Mouse (Mus musculus) megakaryocyte progenitor cell, adult 5-6 weeks (primary cell): Measurements from ENCODE around the gene Sh3pxd2a. TPM values are rescaled to one million over a fixed set of nuclear protein-coding genes. Genes with fewer than 3 reads are reported as not detected.
A peak's percentile ranks its signal among the peaks of the same experiment; 100 is the strongest.
"Not testable (repeated sequence)": the region's sequence is repeated elsewhere in the genome, so short reads cannot be mapped to it uniquely, and the experiment has no call there.

Experiments
- ATAC-seq: replicated peaks from 2 replicates; pipeline ENCODE4 v1.8.0; 2016; ENCODE audit warnings: mild to moderate bottlenecking, moderate TSS enrichment, inconsistent platforms; ENCODE audit not compliant: poor library complexity
- total RNA-seq, 2 experiments: library from RNA; stranded (forward) in 1 of 2; stranded (reverse) in 1 of 2; fragments of 157-497, 149-512 nt in 1 of 2; fragments of 200-1000 nt in 1 of 2; gene quantifications; 2 replicates each; pipeline versions ENCODE4 v1.2.3 to v1.2.4; 2015 to 2017

Gene Sh3pxd2a
- total RNA-seq, 2 experiments from 2014 or later, result 1.1 to 1.3 TPM

GRCm38 (mm10) chr19:47413458-47414005 is 50.7 kb downstream of the Sh3pxd2a start:
- ATAC-seq, result no peak

- peak; percentile 31 for ATAC-seq
These were observed 51.5 kb downstream of the Sh3pxd2a start for GRCm38 (mm10) chr19:47412566-47413248.

DNA sequence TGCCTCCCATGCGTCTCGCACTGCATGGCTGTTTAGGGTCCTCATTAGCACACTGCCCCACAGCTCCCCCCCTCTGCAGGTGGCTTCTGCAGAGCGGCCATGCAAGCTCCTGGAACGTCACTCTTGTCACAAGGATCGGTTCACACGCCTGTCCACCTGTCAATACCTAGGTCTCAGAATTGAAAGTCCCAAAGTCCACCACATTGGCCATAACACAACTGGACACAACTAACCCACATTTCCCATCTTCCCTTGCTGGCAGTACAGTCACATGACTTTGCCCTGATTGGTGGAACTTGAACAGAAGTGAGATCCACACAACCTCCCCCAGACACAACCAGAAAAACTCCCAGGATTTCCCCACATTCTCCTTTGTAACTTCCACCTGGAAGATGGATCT is 53.9 kb downstream of the Sh3pxd2a start:
- ATAC-seq, result no peak

- no peak for ATAC-seq
These were observed 55.1 kb downstream of the Sh3pxd2a start for GRCm38 (mm10) chr19:47409142-47409541.

- no peak for ATAC-seq
These were observed 55.5 kb downstream of the Sh3pxd2a start for GRCm38 (mm10) chr19:47408656-47409055.

GRCm38 (mm10) chr19:47407332-47407731 is 56.9 kb downstream of the Sh3pxd2a start:
- ATAC-seq, result no peak

- peak; percentile 35 for ATAC-seq
These were observed 57.7 kb downstream of the Sh3pxd2a start for GRCm38 (mm10) chr19:47406524-47406923.

DNA sequence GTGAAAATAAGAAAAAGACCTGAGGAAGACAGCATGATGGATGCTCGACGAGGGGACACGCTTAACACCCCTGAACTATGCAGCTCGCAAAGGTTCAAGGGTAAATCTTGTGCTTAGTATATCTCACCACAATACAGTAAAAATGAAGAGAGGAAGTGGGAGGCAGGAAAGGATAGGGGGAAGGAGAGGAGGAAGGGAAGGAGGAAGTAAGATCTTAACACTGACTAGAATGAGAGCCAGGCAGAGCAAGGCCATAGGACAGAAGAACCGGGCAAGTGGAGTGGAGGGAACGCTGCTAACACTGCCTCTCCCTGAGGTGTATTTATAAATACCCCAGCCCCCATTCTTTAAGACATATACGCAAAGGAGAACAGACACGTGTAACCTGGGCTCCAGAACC is 58.7 kb downstream of the Sh3pxd2a start:
- no peak for ATAC-seq

DNA sequence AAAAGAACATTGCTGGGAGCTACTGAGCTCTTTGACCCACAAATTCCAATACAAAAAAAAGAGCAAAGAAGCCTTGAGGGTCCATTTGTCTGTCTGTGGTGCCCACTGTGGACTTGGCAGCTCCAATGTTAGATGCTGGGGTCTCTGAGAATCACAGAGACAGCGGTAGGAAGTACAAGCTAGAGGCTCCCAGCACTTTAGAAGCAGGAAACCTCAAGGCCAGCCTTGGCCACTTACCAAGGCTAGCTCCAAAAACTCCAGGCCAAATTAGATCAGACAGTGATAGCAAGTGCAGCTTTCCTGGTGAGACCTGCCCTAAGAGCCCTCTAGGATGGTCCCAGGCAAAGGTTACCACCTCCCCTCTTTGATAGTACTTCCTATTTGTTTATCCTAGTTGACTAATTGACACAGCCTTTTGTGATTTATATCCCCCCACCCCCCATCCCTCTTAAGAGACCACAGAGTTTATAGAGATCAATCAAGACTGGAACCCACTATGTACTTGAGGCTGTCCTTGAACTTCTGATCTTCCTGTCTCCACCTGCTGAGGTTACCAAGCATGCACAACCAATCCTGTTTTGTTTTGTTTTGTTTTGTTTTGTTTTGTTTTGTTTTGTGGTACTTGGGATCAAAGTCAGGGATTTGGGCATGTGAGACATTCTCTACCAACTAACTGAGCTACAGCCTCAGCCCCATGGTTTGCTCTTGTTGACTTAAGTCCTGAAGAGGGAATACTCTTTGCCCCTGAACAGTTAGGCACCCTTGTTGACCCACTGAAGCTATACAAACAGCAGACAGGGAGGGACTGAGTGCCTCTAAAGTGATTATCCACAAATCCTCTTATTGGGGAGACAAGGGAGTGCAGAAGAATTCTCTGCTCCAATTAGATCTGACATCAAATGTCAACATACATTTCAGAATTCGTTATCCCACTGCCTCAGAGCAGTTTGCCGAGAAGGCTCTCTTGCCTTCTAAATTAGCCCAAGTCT is 60.5 kb downstream of the Sh3pxd2a start:
- no peak for ATAC-seq

DNA sequence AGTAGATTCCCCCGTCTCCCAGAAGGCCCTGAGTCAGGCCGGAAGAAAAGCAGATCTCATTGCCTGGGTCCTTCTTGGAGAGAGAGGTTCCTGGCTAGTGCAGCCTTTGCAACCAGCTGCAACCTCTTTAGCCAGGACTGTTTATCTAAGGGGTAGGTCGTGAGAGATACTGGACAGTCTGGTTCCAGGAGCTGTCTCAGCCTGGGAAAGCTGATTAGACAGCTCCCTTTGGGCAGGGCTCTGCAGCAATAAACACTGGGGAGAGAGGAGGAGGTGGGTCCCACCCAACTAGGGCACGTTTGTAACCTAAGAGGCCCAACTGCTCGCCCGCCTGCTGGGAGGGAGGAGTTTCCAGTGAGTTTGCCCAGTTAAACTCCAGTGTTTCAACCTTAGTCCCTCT is 61.2 kb downstream of the Sh3pxd2a start:
- peak; percentile 77 for ATAC-seq

DNA sequence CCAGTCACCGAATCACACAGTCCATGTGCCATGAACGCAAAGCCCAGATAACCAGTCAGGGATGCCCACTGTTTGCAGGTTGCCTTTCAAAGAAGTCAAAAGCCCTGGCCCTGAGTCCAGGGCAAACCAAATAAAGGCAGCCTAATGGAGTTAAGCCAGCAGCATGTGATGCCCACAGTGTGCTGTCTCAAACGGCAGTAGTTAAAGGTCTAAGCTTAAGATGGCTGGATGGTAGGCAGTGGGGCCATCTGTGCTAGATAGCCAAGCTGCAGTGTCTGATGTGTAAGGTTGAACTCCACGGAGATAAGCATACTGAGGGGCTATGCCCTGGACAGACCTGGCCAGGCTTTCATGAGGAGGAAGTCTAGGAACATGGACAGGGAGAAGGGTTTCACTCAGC is 61.7 kb downstream of the Sh3pxd2a start:
- peak; percentile 54 for ATAC-seq

DNA sequence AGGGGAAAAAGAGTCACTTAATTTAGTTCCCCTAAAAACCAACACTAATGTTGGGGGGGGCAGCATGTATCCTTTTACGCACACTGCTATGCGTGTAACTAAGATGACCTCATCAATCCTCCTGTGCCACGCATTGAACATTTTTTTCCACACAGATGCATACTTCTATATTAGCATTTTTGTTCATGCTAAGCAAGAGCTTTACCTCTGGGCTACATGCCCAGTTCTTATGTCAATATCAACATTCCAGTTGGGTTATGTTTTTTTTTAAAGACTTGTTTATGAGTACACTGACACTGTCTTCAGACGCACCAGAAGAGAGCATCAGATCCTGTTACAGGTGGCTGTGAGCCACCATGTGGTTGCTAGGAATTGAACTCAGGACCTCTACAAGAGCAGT is 64.5 kb downstream of the Sh3pxd2a start:
- no peak for ATAC-seq

DNA sequence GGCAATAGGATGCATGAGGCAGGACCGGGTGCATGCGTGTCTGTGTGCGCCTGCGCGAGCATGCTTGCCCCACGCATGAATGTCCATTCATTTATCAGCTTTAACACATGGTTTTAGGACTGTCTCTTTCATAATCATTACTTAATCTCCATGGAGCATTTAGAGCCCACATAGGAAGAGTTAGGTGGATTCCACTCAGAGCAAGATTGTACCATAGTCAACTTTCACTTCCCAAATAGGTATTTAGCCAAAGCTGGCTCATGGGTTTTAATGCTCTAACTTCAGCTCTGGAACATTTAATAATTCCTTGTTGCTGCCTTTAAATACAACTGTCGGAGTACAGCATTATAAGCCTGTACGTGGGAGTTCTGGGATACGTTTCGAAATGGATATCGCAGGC is 65.2 kb downstream of the Sh3pxd2a start:
- ATAC-seq, result peak; percentile 30; the same call in 1 of the 2 replicates

GRCm38 (mm10) chr19:47397882-47398671 is 66.1 kb downstream of the Sh3pxd2a start:
- no peak for ATAC-seq

DNA sequence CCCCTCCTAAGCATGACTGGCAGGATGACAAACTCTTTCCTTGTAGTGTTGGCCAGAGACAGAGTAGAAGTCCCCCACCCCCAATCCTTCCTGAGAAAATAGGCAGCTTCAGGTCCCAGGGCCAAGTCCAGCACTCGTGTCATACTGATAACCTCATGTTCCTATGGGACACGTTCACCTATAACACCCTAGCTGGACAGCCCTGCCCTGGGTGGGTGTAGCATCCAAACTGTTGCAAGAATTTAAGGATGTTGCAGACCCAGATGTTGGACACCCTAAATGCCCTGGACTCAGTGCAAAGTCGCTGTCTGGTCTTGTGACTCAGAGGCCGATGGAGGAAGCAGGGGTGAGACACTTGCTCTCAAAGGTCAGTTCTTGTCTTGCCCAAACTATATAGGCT is 68.9 kb downstream of the Sh3pxd2a start:
- no peak for ATAC-seq

DNA sequence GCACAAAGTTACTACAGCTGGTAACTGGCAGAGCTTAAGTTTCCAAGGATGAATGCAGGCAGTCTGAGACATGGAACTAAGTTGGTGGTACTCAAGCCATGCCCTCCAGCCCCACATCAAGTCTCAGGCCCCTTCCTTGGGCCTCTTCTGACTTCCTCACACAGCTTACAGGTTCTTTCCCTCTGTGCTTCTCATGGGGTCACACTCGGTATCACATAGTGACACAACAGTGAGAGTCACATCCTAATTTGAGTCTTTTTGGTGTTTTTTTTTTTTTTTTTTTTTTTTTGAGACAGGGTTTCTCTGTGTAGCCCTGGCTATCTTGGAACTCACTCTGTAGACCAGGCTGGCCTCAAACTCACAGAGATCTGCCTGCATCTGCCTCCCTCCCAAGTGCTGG is 69.4 kb downstream of the Sh3pxd2a start:
- not testable (repeated sequence) for ATAC-seq

DNA sequence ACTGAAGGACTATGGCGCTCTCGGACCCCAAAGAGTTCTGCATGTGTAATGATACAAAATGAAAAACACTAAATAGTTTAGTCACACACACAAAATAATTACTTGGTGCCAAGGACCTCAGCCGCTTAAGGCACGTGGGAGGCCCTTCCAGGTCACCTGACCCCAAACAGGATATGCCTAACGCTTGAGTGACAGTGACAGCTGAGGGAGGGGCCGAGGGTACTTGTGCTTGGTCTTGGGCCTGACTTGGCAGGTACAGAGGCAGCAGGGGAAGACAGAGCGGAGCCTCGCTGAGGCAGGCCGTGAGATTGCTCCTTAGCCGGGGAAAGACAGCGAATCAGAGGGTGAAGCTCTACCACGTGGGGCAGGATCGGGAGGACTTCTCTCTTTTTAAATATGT is 73.3 kb downstream of the Sh3pxd2a start:
- no peak for ATAC-seq

GRCm38 (mm10) chr19:47387887-47388286 is 76.3 kb downstream of the Sh3pxd2a start:
- ATAC-seq, result no peak

DNA sequence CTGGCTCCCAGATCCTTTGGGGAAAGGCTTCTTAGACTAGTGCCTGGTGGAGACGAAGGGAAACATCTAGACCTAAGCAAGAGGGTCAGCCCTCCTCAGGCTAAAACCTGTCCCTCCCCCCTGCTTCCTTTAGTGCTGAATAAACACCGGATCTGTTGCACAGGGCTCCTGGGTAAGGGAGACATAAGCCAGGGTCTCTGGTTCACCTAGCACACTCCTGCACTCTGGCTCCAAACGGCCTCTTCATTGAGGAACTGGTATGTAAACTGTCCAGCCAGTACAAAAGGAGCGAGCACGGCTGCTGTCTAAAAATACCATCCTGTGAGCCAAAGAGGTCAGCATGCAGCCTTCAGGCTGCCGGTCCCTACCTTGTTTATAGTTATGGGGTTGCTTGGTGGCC is 76.8 kb downstream of the Sh3pxd2a start:
- no peak for ATAC-seq

- no peak for ATAC-seq
These were observed 78.2 kb downstream of the Sh3pxd2a start for GRCm38 (mm10) chr19:47385971-47386370.

DNA sequence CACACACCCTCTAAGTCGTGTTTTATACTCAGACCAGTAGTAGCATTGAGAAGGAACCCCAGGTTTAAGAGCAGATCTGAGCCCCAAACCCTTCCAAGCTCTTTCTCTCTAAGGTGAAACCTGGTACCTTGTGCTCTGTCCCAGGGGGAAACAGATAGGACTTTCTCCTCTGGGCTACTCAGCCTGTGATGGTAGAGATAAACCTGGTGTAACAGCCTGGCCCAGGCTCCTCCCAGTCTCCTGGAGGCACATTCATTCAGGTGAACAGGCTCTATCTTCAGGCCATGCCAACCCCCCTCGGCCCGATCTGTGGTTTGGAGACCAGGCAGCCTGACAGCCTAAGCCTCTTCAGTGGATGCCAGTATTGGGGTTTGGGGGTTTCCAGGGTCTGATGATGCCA is 79.6 kb downstream of the Sh3pxd2a start:
- ATAC-seq, result peak; percentile 52; the same call in 1 of the 2 replicates
